28 mouse cellular contexts compared by ENCODE assay signal in the genomic region with DNA sequence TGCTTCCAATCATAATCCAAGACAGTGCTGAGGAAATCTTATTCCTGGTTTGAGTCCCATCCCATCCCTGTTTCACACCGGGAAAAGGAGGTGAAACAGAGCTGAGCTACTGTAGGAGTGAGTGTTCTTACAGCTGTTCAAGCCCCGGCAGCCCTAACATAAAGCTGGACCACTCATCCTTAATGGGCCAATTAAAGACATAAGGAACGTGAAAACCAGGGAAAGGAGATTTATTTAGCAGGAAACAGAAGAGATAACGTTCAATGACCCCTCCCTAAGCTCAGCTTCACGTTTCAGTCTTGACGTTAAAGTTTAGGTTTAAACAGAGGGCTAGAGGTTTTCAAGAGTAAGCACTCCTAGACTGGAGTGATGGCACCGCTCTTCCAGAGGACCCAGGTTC.
"Had no signal": no experiment of that assay in that cellular context is flagged by ENCODE, and none has a peak within 500 bp of the region (broad histone marks: within the 10 kb centered on the region; RNA-seq: fewer than 3 reads in every experiment).

No protein-coding gene starts in this region.

- DNase-seq: cerebellum, adult 2 months; cerebellum, adult 8-10 months; cerebellum, adult 9-10 months; cerebellum, adult 9-11 months; cerebellum, postnatal 10 days; cerebellum, postnatal 14 days; cerebellum, postnatal 25 days; cerebellum, postnatal 36 days; embryo, embryonic 11 days; forebrain, postnatal 0 days; gastrocnemius, adult 2 months; gastrocnemius, postnatal 10 days; gastrocnemius, postnatal 14 days; gastrocnemius, postnatal 25 days; gastrocnemius, postnatal 36 days; heart, adult 18-20 months; heart, adult 2 months had no signal

- H3K4me2 ChIP-seq: embryonic facial prominence, embryonic 12.5 days; embryonic facial prominence, embryonic 13.5 days; embryonic facial prominence, embryonic 15.5 days; forebrain, embryonic 12.5 days; forebrain, embryonic 13.5 days; forebrain, embryonic 15.5 days had no signal

- ATAC-seq: forebrain, embryonic 13.5 days; forebrain, embryonic 14.5 days; forebrain, embryonic 15.5 days; forebrain, embryonic 16.5 days; forebrain, postnatal 0 days had no signal

- H3K9ac ChIP-seq: embryonic facial prominence, embryonic 12.5 days; embryonic facial prominence, embryonic 13.5 days; embryonic facial prominence, embryonic 15.5 days; forebrain, embryonic 12.5 days; forebrain, embryonic 13.5 days; forebrain, embryonic 15.5 days; forebrain, postnatal 0 days had no signal

- H3K27ac ChIP-seq: embryonic facial prominence, embryonic 10.5 days; embryonic facial prominence, embryonic 12.5 days; embryonic facial prominence, embryonic 13.5 days; embryonic facial prominence, embryonic 15.5 days; forebrain, embryonic 10.5 days; forebrain, embryonic 12.5 days; forebrain, embryonic 13.5 days; forebrain, embryonic 15.5 days; gastrocnemius, adult 2 months; heart, adult 2 months had no signal

- H3K27me3 ChIP-seq: embryonic facial prominence, embryonic 12.5 days; embryonic facial prominence, embryonic 13.5 days; embryonic facial prominence, embryonic 15.5 days; forebrain, embryonic 12.5 days; forebrain, embryonic 13.5 days; forebrain, embryonic 15.5 days had no signal

- H3K4me1 ChIP-seq: embryonic facial prominence, embryonic 10.5 days; embryonic facial prominence, embryonic 12.5 days; embryonic facial prominence, embryonic 15.5 days; forebrain, embryonic 12.5 days; forebrain, embryonic 13.5 days; forebrain, embryonic 15.5 days had no signal

- H3K36me3 ChIP-seq: embryonic facial prominence, embryonic 10.5 days; embryonic facial prominence, embryonic 12.5 days; embryonic facial prominence, embryonic 13.5 days; embryonic facial prominence, embryonic 15.5 days; forebrain, embryonic 10.5 days; forebrain, embryonic 12.5 days; forebrain, embryonic 15.5 days had no signal

- H3K4me3 ChIP-seq: embryonic facial prominence, embryonic 10.5 days; embryonic facial prominence, embryonic 12.5 days; embryonic facial prominence, embryonic 13.5 days; embryonic facial prominence, embryonic 15.5 days; erythroblast, embryonic 14.5 days; forebrain, embryonic 10.5 days; forebrain, embryonic 12.5 days; forebrain, embryonic 13.5 days; forebrain, embryonic 15.5 days; gastrocnemius, adult 2 months; heart, adult 2 months had no signal

- H3K9me3 ChIP-seq: embryonic facial prominence, embryonic 10.5 days; embryonic facial prominence, embryonic 12.5 days; embryonic facial prominence, embryonic 13.5 days; embryonic facial prominence, embryonic 15.5 days; forebrain, embryonic 10.5 days; forebrain, embryonic 12.5 days; forebrain, embryonic 13.5 days; forebrain, embryonic 15.5 days had no signal
